Mouse (Mus musculus) forebrain, embryonic 10.5 days (tissue): ENCODE results near the gene Dnmt3b. TPM values are rescaled to one million over a fixed set of nuclear protein-coding genes. Genes with fewer than 3 reads are reported as not detected.
"Not testable (repeated sequence)": the region's sequence is repeated elsewhere in the genome, so short reads cannot be mapped to it uniquely, and the experiment has no call there.

Source experiments
- DNase-seq: peaks from one replicate; pipeline ENCODE4 v3.0.0-alpha.2; 2017; ENCODE audit warnings: low spot score; ENCODE audit errors: extremely low spot score
- H3K27ac ChIP-seq: fragments of 300-500 bp; sonication (generic); 2 replicates; pipeline ENCODE4 v1.5.1; 2016; ENCODE audit warnings: mild to moderate bottlenecking
- H3K27me3 ChIP-seq: fragments of 300-500 bp; sonication (generic); 2 replicates; pipeline ENCODE4 v1.6.1; 2016; ENCODE audit warnings: mild to moderate bottlenecking; ENCODE audit not compliant: poor library complexity, severe bottlenecking
- H3K36me3 ChIP-seq: fragments of 300-500 bp; sonication (generic); replicated peaks from 2 replicates; pipeline ENCODE4 v1.6.1; 2016; ENCODE audit warnings: mild to moderate bottlenecking, moderate library complexity
- H3K4me1 ChIP-seq: fragments of 300-500 bp; sonication (generic); 2 replicates; pipeline ENCODE4 v1.6.1; 2016
- H3K4me3 ChIP-seq: fragments of 300-500 bp; sonication (generic); 2 replicates; pipeline ENCODE4 v1.5.1; 2016; ENCODE audit warnings: mild to moderate bottlenecking, moderate library complexity
- H3K9me3 ChIP-seq: fragments of 300-500 bp; sonication (generic); 2 replicates; pipeline ENCODE4 v1.6.1; 2016; ENCODE audit warnings: mild to moderate bottlenecking, moderate library complexity
- WGBS: fragments of 180-500 bp; shearing (Covaris S2); methylation state at CpG from one replicate; pipeline ENCODE4 v1.1.7; 2016; 5-methylcytosine and 5-hydroxymethylcytosine counted together
- polyA plus RNA-seq: library from polyadenylated mRNA; unstranded; fragments of >200 nt; fragmentation: Nextera tagmentation; extraction: Ambion mirVana; gene quantifications from 2 replicates; pipeline ENCODE4 v1.2.1, GENCODE M21; 2016

Dnmt3b gene
- polyA plus RNA-seq, 1 experiment from 2014 or later = 26.9 TPM

DNA sequence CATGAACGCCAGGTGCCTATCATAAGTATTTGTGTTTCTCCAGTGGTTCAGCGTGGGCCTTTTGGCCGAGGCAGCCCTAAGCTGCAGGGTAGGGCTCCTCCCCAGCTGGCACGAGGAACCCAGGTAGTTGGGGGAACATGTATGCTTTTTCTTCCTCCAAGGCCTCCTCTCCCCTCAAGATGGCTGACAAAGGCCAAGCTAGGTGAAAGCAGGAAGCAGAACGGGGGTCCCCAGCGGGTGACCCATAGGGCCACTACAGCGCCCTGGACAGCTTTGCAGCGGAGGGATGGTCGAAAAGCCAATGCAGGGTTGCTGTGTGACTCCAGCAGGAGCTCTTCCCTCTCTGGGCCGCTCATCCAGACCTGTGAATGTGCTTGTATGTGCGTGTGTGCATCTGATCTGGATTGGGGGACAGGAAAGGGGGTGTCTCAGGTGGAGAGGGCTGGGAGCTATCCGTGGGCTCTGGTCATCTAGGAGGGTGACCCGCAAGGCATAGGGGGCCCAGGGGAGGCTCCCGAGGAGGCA is 415 bp upstream of the Dnmt3b start:
- 17% methylated on average over 14 of the region's 14 CpGs for WGBS

DNA sequence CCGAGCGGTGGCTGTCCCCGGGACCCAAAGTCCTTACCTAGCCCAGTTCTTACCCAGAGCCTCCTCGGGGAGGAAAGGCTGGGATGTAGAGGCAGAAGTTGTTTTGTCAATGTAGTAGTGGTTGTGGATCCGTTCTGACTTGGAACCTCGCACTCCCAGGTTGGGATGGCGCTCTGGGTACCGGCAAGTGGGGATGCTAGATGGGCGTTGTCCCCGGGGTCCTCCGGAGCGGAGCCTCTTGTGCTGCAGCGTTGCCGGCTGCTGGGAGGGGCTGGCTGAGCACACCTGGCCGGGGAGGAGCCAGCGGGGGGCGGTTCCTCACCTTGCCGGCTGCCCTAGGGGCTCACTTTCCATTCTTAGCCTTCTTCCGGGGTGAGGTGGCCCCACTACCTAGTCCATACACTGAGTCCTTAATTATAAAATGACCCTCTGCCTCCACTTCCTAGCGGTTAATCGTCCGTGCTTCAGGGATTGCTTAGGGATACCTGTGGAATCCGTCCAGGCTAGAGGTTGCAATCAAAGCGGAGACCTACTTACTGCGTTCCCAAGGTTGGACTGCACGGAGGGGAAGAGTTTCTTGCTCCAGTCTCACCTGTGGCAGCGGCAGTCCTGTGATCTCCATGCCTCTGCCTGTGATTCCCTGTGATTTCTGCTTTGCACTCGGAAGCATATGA is 901 bp downstream of the Dnmt3b start:
- under 1% methylated on average over 28 of the region's 28 CpGs for WGBS
- Histone ChIP-seq H3K27ac (peak overlapping the region; percentile 93), H3K4me1 (peaks cover 50% of the 10 kb centered on the region), H3K36me3 (peaks cover 9% of the 10 kb centered on the region; the same call in 1 of the 2 replicates), H3K27me3 (peaks cover 20% of the 10 kb centered on the region), H3K4me3 (peak overlapping the region; percentile 87), H3K9me3 (no peaks in the 10 kb centered on the region)
- DNase-seq = no peak

More for the DNA sequence above, 415 bp upstream of the Dnmt3b start:
- H3K4me3 ChIP-seq = peak overlapping the region; percentile 87
- H3K4me1 ChIP-seq = peaks cover 46% of the 10 kb centered on the region
- no peaks in the 10 kb centered on the region for H3K9me3 ChIP-seq
- no peaks in the 10 kb centered on the region for H3K36me3 ChIP-seq
- H3K27ac ChIP-seq = peak overlapping the region; percentile 93
- peaks cover 20% of the 10 kb centered on the region for H3K27me3 ChIP-seq
- no peak for DNase-seq

DNA sequence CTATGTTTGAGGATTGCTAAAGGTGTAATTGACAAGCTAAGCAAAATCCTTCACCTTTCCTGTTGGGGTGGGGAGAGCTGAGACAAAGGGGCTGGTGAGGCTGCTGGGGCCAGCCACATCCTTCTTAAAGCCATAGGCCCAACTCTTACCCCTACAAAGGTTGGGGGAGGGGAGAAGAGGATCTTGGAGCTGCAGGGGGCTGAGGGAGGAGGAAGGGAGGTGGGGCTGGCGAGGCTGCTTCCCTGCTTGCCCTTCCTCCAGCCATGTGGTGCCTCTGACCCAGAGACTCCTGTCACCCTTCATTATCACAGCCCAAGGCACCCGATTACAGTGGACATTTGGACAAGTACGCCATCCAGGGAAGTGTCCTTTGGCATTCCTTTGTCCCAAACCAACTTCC is 2.4 kb downstream of the Dnmt3b start:
- Histone ChIP-seq H3K36me3 (peaks cover 15% of the 10 kb centered on the region; the same call in 1 of the 2 replicates), H3K27ac (peak overlapping the region; percentile 44; the same call in 1 of the 2 replicates), H3K4me3 (no peak overlapping the region), H3K4me1 (peaks cover 50% of the 10 kb centered on the region), H3K27me3 (peaks cover 20% of the 10 kb centered on the region), H3K9me3 (no peaks in the 10 kb centered on the region)
- DNase-seq = no peak
- 32% methylated on average over 3 of the region's 3 CpGs for WGBS

DNA sequence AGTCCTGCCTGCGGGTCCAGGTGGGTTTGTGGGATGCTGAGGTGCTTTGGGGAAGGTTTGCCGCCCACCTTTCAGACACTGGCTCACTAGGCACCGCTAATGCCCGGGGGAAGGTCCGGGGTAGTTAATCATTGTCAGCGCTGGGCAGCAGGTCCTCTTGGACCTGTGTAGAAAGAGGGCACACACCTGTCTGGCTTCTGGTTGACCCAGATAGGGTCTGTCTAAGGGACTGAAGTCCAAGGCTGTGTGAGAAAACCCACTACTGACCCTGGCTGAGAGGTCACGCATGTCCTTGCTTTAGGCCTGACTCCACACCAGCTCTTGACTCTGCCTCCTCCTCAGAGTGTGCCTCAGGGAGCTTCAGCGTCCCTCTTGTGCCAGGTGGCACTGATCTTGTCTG is 8.4 kb downstream of the Dnmt3b start:
- peaks cover 16% of the 10 kb centered on the region for H3K4me1 ChIP-seq
- not testable (repeated sequence) for H3K27me3 ChIP-seq, H3K9me3 ChIP-seq, H3K4me3 ChIP-seq, H3K27ac ChIP-seq, DNase-seq
- H3K36me3 ChIP-seq = peaks cover 31% of the 10 kb centered on the region
- 88% methylated on average over 8 of the region's 8 CpGs for WGBS

DNA sequence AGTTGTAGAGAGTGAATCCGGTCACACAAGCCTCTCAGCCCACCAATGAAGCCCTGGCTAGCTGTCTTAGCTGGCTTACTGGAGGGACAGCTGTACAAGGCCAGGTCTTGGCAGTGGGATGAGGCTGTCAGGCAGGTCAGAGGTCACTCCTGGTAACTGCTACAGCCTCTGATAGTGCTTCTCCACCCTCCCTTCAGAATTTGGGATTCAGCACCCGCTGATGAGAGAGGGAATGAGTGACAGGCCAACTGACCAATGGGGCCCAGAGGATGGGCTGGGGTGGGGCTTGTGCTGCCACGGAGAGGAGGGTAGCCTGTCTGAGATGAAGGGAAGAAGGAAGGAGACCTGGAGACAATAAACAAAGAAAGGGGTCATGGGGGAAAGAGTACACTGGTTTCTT is 11.4 kb downstream of the Dnmt3b start:
- H3K4me1 ChIP-seq = peaks cover 3% of the 10 kb centered on the region; the same call in 1 of the 2 replicates
- H3K9me3 ChIP-seq = no peaks in the 10 kb centered on the region
- H3K36me3 ChIP-seq = peaks cover 51% of the 10 kb centered on the region
- WGBS = 46% methylated on average over 3 of the region's 3 CpGs
- no peak overlapping the region for H3K27ac ChIP-seq
- no peaks in the 10 kb centered on the region for H3K27me3 ChIP-seq
- H3K4me3 ChIP-seq = no peak overlapping the region
- no peak for DNase-seq

DNA sequence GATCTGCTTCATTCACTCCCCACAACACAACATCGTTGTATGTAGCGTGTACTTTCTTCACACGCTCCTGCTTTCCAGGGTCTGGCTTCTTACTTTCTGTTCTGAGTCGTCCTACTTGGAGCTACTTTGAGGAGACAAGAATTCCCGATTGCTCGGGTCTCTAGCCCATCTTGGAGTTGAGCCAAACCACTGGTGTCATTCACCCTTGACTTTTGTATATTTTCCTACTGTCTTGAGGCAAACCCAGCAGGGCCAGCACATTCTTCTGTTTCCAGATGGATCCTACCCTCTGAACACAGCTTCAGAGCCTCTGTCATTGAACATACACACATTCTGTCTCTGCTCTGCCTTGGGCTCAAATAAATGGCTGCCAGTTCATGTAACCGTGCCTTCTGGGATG is 16.2 kb downstream of the Dnmt3b start:
- WGBS = 91% methylated on average over 7 of the region's 7 CpGs
- DNase-seq = no peak
- peaks cover 3% of the 10 kb centered on the region; the same call in 1 of the 2 replicates for H3K4me1 ChIP-seq

DNA sequence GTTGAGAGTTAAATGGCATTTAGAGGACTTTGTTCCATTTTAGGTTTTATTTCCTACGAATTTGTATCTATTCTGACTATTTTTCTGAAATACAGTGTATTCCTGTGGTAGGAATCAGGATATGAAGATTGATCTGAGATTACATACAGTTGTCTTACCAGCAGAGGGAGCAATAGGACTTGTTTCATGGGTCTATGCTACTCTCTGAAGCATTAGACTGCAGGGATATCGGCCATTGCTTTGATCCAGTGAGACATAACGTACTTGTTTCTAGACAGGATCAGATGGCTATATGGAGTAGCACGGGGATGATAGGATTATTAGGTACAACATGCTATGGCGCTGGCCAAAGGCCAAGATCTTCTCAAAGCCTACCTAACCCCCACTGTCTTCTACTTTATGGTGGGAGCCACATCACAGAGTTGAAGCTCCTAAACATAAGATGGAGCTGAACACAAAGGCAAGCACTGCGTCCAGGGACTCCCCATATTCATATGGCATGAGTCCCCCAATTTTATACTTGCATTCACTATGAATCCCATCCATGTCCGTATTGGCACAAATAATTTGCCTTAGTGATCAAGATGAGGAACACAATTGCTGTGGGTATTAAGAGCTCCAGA is 19.6 kb downstream of the Dnmt3b start:
- WGBS = 80% methylated on average over 7 of the region's 7 CpGs
- no peak for DNase-seq
- no peak overlapping the region for H3K4me3 ChIP-seq
- no peaks in the 10 kb centered on the region for H3K9me3 ChIP-seq
- no peaks in the 10 kb centered on the region for H3K27me3 ChIP-seq
- H3K36me3 ChIP-seq = peaks cover 76% of the 10 kb centered on the region
- no peaks in the 10 kb centered on the region for H3K4me1 ChIP-seq
- H3K27ac ChIP-seq = no peak overlapping the region

More for the DNA sequence above, 16.2 kb downstream of the Dnmt3b start:
- peaks cover 80% of the 10 kb centered on the region for H3K36me3 ChIP-seq
- no peak overlapping the region for H3K27ac ChIP-seq
- no peaks in the 10 kb centered on the region for H3K27me3 ChIP-seq
- H3K9me3 ChIP-seq = no peaks in the 10 kb centered on the region
- no peak overlapping the region for H3K4me3 ChIP-seq

DNA sequence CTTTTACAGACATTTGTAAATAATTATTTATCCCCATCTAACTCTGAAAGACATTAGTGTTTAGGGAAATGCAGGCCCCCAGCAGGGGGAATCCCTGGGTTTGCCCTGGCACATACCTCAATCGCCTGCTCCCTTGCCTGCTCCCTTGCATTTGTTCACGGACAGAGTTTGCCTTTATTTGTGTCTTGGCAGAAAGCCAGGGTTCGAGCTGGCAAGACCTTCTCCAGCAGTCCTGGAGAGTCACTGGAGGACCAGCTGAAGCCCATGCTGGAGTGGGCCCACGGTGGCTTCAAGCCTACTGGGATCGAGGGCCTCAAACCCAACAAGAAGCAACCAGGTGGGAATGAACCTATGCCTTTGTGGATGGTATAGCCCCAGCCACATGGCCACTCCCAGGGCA is 20.9 kb downstream of the Dnmt3b start:
- H3K36me3 ChIP-seq = peaks cover 72% of the 10 kb centered on the region
- H3K27ac ChIP-seq = no peak overlapping the region
- 90% methylated on average over 5 of the region's 5 CpGs for WGBS

DNA sequence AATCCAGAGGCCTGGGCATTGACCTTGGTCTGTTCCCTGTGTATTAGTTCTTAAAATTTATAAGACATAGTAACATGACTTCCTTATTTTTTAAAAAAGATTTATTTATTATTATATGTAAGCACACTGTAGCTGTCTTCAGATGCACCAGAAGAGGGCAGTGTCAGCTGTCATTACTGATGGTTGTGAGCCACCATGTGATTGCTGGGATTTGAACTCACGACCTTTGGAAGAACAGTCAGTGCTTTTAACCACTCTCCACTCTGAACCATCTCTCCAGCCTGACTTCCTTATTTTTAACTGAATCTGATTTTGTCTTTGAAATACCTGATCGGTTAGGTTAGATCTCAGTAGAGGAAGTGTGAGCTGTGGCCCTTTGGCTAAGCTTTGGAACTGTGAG is 23.4 kb downstream of the Dnmt3b start:
- no peak for DNase-seq
- 95% methylated on average over 2 of the region's 2 CpGs for WGBS
- no peak overlapping the region for H3K27ac ChIP-seq
- no peaks in the 10 kb centered on the region for H3K4me1 ChIP-seq
- no peaks in the 10 kb centered on the region for H3K27me3 ChIP-seq
- no peak overlapping the region for H3K4me3 ChIP-seq
- H3K9me3 ChIP-seq = no peaks in the 10 kb centered on the region
- H3K36me3 ChIP-seq = peaks cover 77% of the 10 kb centered on the region

More for the DNA sequence above, 20.9 kb downstream of the Dnmt3b start:
- Histone ChIP-seq H3K4me1 (no peaks in the 10 kb centered on the region), H3K9me3 (no peaks in the 10 kb centered on the region), H3K27me3 (no peaks in the 10 kb centered on the region), H3K4me3 (no peak overlapping the region)
- DNase-seq = no peak

DNA sequence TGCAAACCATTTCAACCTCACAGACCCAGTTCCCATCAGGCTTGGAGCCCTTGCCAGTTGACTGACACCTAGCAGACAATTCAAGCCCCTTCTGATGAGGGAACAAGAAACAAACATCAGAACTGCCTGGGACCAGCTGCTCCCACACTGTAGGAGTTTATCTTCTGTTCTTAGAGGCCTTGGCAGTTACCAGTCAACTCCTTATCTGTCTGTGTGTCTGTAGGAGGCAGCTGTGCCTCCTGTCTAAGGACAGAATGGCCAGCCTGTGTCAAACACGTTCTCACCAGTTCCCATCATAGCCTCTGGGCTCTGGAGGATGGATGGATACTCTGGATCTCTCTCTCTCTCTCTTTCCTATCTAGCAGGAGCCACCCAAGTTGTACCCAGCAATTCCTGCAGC is 26.1 kb downstream of the Dnmt3b start:
- H3K4me1 ChIP-seq, H3K9me3 ChIP-seq, DNase-seq, H3K27me3 ChIP-seq, H3K4me3 ChIP-seq, H3K27ac ChIP-seq: not testable (repeated sequence)
- H3K36me3 ChIP-seq = peaks cover 79% of the 10 kb centered on the region
- WGBS = 89% methylated on average over 1 of the region's 1 CpGs

DNA sequence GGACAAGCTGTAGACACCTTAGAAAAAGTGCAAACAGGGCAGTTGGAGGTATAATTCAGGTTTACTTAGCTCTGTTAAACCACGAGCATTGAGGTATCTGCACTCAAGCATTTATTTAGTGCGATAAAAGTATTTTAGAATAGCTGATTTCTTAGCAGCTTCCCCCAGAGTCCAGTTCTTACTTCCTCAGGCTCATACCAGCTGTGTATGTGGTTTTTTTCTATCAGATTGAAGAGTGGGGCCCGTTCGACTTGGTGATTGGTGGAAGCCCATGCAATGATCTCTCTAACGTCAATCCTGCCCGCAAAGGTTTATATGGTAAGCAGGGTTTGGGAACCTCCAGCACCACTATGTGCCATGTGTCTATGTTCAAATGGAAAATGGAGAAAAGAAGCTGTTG is 27.7 kb downstream of the Dnmt3b start:
- no peak overlapping the region for H3K27ac ChIP-seq
- 96% methylated on average over 6 of the region's 6 CpGs for WGBS
- H3K27me3 ChIP-seq = no peaks in the 10 kb centered on the region
- H3K9me3 ChIP-seq = no peaks in the 10 kb centered on the region
- H3K4me1 ChIP-seq = no peaks in the 10 kb centered on the region
- H3K4me3 ChIP-seq = no peak overlapping the region
- H3K36me3 ChIP-seq = peaks cover 87% of the 10 kb centered on the region
- DNase-seq = no peak

DNA sequence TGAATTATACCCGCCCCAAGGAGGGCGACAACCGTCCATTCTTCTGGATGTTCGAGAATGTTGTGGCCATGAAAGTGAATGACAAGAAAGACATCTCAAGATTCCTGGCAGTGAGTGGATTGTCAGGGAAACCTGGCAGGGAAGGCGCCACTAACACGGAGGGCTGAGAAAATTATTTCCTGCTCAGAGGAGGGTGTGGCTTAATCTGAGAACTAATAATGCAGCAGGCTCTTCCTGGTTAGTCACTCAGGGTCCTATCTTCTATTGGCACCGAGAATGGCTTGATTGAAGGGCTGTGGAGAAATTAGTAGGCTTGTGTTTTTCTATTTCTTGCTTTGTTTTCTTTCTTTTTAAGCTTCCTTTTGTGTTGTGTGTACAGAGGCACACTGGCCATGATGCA is 28.3 kb downstream of the Dnmt3b start:
- H3K4me1 ChIP-seq = no peaks in the 10 kb centered on the region
- no peak for DNase-seq
- no peak overlapping the region for H3K27ac ChIP-seq
- H3K4me3 ChIP-seq = no peak overlapping the region
- 95% methylated on average over 7 of the region's 7 CpGs for WGBS
- no peaks in the 10 kb centered on the region for H3K9me3 ChIP-seq
- H3K36me3 ChIP-seq = peaks cover 88% of the 10 kb centered on the region
- no peaks in the 10 kb centered on the region for H3K27me3 ChIP-seq

DNA sequence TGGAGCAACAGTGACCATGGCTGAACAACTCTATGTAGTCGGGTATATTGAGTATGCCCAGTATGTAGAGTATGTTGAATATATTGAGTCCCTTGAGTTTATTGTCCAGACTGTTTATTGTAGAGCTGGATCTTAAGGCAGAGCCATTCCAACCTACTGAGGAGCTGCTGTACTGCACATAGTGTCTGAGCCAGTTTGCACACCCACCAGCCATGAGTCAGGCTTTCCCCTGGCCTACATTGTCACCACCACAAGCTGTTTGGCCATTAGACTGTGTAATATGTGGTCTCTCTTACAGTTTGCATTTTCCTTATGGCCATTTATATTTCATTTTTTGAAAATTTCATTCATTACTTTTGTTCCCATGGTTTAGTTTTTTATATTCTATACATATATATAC is 30.7 kb downstream of the Dnmt3b start:
- no peak overlapping the region for H3K27ac ChIP-seq
- H3K27me3 ChIP-seq = no peaks in the 10 kb centered on the region
- H3K4me1 ChIP-seq = no peaks in the 10 kb centered on the region
- 96% methylated on average over 1 of the region's 1 CpGs for WGBS
- H3K4me3 ChIP-seq = no peak overlapping the region
- no peak for DNase-seq
- peaks cover 73% of the 10 kb centered on the region for H3K36me3 ChIP-seq
- no peaks in the 10 kb centered on the region for H3K9me3 ChIP-seq
